Mouse (Mus musculus) liver, embryonic 11.5 days (tissue): ENCODE results near the gene Crybg1. TPM values are rescaled to one million over a fixed set of nuclear protein-coding genes. Genes with fewer than 3 reads are reported as not detected.

Source experiments
- polyA plus RNA-seq: library from polyadenylated mRNA; unstranded; fragments of >200 nt; fragmentation: Nextera tagmentation; extraction: Ambion mirVana; gene quantifications from 2 replicates; pipeline ENCODE4 v1.2.1, GENCODE M21; 2014

Crybg1 gene
- polyA plus RNA-seq, 1 experiment from 2014 or later, result 0.33 TPM

Other genes starting within 250 kb of the Crybg1 start
- gene Qrsl1, start 247.1 kb downstream of the Crybg1 start, polyA plus RNA-seq, result 20.8 and 20.9 TPM in 2 replicates
- 25.8 and 26.7 TPM in 2 replicates for gene Rtn4ip1, start 247.0 kb downstream of the Crybg1 start, polyA plus RNA-seq
- gene Atg5, start 119.5 kb upstream of the Crybg1 start, polyA plus RNA-seq, result 41.2 and 46.8 TPM in 2 replicates